Mouse (Mus musculus): ENCODE measurements around the gene Hipk1.

GRCm38 (mm10) chr3:103836453-103836852, 45.1 kb upstream of the Hipk1 start:
- TF ChIP-seq CTCF (IDR thresholded peaks at IDR 0.05; ENCODE audit: low read depth, low read length): no peak
- no peak for TF ChIP-seq POLR2A (IDR thresholded peaks at IDR 0.05; ENCODE audit: extremely low read depth, insufficient read depth, low read length)

Measured in liver, adult 2 months (tissue).